Mouse (Mus musculus) spleen, postnatal 36 days (tissue): ENCODE data around the gene Rimbp3.
"Not testable (repeated sequence)": the region's sequence is repeated elsewhere in the genome, so short reads cannot be mapped to it uniquely, and the experiment has no call there.

ENCODE experiments used
- DNase-seq, 2 experiments: peaks; one replicate each; pipeline ENCODE4 v3.0.0; 2022; ENCODE audit warnings: low spot score in 2 of 2, mixed read lengths in 1 of 2

Rimbp3 gene

GRCm38 (mm10) chr16:17220127-17220733 lies 11.8 kb downstream of the Rimbp3 start:
- DNase-seq = no peak

- DNase-seq = peak; percentile 82 to 87
Measured at GRCm38 (mm10) chr16:17222197-17222596, 13.8 kb downstream of the Rimbp3 start.

DNA sequence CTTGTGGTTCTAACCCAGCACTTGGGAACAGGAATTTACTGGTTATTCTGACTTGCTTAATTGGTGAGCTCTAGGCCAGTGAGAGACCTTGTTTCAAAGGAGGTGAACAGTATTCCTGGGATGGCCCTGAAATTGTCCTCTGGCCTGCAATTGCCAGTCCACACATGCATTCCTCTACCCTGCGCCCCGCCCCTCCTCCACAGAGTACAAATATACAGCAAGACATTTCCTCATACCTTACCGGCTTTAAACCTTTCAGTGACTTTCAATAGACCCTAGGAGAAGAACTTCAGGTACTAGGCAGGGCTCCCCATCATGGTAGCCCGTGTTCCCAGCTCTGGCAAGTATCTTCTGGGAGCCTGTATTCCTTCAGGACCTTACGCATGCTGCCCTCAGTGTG lies 17.2 kb downstream of the Rimbp3 start:
- DNase-seq = no peak

GRCm38 (mm10) chr16:17226496-17226895 lies 18.1 kb downstream of the Rimbp3 start:
- DNase-seq = no peak

DNA sequence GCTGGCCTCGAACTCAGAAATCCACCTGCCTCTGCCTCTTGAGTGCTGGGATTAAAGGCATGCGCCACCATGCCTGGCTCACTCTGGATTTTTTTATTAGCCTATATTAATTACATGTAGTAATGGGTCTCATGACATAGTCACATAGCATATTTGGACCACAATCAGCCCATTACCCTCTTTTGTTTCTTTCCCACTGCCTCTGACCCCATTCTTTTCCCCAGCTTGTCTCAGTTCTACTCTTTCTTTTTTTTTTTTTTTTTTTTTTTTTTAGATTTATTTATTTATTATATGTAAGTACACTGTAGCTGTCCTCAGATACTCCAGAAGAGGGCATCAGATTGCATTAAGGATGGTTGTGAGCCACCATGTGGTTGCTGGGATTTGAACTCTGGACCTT lies 23.1 kb downstream of the Rimbp3 start:
- DNase-seq = not testable (repeated sequence)

DNA sequence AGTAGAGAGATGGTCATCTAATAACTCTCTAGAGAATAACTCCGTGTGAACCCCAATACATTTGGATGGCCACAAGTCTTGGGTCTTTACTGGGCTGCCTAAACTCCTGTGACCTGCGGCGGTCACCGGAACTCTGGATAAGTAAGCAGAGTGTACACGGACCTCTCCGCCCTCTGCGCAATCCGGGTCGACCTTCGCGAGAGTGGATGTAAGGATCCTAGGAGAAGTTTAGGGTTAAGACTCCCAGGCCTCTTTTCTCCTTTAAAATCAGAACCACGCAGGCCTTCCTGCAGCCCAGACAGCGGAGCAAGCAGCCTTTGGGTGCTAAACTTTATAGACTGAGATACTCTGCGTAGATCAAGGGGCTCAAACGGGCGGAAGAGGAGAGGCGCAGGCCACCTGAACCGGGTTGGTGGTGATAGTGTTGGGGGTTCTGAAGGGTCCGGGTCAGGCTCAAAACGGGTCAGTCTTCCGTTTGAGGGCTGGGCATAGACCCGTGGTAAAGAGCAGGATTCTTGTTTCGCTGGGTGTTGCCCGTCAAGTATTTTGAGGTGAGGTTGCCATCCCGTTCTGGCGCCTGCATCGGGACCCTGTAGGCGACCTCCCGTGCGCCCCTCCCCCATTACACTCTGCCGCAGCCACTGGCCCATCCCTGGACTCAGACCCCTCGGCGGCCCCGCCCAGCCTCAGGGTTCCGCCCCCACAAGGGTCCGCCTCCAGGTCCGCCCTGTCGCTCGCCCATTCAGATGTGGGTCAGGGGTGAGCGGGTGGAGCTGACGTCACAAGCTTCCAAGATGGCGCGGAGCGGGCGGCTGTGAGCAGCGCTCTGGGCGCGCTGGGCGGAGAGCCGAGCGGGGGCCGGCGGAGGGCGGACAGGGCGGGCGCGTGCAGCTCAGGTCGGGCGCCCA lies 24.6 kb downstream of the Rimbp3 start, which contains the start of gene Hic2:
Gene Hic2 (plus strand): TSS at position 779 of the 908 bp plus-strand sequence.
- peak; percentile 91 to 92 for DNase-seq

GRCm38 (mm10) chr16:17233702-17234498 lies 25.5 kb downstream of the Rimbp3 start:
- peak in 1 of 2 experiments; percentile 16 for DNase-seq

GRCm38 (mm10) chr16:17234499-17234895 lies 26.1 kb downstream of the Rimbp3 start:
- DNase-seq = no peak

DNA sequence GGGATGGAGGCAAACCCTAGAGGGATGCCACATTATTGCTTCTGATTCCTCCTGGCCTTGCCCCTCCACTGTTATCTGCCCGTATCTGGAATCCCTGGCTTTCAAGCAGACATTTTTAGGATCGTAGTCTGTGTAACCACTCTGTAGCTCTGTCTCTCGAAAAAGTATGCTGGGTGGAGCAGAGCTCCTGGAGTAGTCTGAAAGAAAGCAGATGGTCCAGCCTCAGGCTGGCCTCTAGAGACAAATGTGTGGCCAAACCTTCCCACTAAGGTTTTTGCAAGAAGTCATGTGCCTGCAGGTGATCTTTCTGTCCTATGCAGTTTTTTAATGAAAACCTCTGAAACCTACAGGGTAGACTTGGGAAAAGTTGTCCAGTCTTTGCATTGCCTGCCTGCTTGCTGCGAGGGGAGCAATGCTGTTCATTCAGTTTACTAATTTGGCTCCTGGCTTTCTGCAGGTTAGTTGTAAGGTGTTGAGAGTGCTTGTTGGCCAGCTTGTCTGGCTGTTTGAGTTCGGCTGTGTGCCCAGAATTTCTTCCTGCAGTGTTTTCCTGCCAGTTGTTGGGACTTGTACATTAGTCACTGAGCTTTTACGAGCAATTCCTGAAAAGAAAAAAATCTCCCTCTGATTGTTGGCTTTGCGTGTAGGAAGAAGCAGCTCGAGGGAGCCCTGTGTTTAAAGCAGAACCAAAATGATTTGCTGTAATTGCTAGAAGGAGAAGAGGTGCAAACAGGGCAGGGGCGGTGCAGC lies 26.7 kb downstream of the Rimbp3 start:
- no peak for DNase-seq

GRCm38 (mm10) chr16:17237634-17238033 lies 29.2 kb downstream of the Rimbp3 start:
- no peak for DNase-seq

- no peak for DNase-seq
Measured at GRCm38 (mm10) chr16:17239409-17239808, 31.0 kb downstream of the Rimbp3 start.

DNA sequence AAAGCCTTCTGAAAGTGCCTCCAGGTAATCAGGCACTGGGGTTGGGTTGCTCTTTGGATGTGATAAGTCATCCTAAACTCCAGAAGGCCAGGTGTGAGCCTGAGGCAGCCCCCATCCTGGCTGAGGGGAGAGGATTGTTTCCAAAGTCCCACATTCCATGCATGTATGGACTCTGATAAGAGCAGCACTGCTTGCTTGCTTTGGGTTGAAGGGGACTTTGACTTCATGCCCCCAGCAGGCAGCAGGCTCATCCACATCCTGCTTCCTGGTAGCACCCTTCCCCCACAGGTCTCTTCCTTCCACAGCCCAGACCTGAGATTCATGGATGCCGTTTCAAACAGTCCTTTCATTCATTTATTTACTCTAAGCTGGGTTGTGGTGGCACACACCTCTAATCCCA lies 35.3 kb downstream of the Rimbp3 start:
- DNase-seq = no peak

DNA sequence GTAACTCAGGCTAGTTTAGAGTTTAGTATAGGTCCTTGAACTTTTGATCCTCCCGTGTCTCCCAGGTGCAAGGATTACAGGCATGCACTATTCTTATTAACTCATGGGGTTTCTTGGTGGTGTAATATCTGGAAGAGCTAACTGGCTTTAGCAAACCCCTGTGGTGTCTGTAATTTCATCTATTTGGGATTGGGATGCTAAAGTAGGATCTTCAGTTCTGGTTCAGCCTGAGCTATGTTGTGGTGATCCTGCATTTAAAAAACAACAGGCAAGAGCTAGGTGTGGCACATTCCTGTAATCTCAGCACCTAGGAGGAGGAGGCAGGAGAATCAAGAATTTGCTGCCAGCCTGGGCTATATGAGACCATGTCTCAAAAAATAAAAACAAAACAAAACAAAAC lies 36.6 kb downstream of the Rimbp3 start:
- DNase-seq = no peak

DNA sequence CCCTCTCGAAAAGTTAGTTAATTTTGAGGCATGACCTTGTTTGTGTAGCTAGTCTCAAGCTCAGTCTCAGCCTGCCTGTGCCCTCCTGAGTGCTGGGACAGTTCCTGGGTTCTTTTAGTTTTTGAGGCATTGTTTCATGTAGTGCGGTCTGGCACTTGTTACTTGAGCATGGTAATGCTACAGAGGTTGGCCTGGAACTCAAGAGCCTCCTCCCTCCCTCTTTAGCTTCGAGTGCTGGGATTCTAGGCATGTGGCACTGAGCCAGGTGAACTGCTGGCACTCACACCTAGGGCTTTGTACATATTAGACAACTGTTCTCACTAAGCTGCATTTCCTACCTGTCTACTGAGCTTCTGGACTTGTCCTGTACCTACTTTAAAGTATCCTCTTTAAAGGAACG lies 39.3 kb downstream of the Rimbp3 start:
- DNase-seq = no peak

- no peak for DNase-seq
Measured at GRCm38 (mm10) chr16:17249135-17249534, 40.7 kb downstream of the Rimbp3 start.

GRCm38 (mm10) chr16:17251539-17251938 lies 43.1 kb downstream of the Rimbp3 start:
- DNase-seq = no peak

GRCm38 (mm10) chr16:17252086-17252726 lies 43.8 kb downstream of the Rimbp3 start:
- DNase-seq = no peak

DNA sequence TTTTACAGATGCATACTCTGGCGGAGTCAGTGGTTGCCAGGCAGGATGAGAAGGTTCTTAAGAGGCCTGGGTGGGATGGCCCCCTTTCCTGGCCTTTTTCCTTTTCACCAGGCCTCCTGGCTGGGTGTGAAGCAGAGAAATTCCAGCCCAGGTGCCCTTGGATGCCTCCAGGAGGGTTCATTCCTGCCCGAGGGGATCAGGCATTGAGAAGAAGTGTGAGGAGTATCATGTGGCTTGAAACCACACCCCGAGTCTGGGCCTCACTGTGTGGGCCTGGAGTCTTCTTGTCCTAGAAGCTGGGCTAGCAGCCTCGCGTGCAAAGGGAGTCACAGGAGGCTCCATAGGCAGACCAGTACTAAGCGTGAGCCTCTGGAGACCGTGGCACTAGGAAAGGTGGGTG lies 44.4 kb downstream of the Rimbp3 start:
- DNase-seq = no peak

DNA sequence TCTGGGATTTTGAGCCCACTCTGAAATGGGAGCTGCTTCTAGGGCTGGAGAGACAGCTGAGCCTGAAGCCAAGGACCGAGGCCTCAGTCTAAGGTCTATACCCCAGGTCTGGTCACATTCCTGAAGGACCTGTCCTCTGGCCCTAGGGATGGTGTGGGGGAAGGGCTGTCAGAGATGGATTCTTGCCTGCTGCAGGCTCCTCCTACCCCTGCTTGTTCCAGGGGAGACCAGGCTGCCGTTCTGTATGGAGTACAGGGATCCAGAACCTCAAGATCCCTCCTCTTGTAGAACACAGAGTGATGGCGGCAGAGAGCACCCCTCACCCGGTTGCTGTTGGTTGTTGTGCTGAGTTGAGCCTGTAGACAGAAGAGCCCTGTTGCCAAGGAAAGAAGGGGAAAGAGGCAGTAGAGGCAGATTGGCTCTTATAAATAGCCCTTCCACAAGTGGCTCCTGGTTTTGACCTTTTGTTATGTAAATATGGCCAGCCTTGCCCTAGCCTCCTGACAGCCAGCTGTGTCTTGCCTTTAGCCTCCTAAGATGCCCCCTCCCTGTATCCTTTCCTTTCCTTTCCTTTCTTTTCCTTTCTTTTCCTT lies 45.7 kb downstream of the Rimbp3 start:
- DNase-seq = no peak

DNA sequence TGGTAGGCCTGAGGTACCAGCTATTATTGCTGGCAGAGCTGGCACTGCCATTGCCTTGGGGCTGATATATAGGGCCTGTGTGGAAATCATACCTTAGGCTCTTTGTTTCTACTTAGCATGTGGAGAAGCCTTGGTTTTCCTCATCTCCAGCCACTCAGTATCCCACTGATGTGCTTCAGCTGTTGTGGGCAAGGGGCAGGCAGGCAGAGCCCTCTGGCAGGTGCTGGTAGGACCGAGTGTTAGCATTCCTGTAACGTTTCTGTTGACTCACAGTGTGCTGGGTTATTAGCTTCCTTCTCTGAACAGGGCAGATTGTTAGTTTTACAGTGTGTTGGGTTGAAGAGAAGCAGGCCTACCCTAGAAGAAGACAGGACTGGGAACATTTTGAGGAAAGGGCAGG lies 46.9 kb downstream of the Rimbp3 start:
- DNase-seq = no peak
